Mouse (Mus musculus) ZHBTc4 (cell line): ENCODE measurements around the gene 2210017I01Rik.

Experiments
- DNase-seq: peaks from one replicate; pipeline ENCODE4 v3.0.0-alpha.2; 2011; ENCODE audit warnings: low read depth, low spot score

2210017I01Rik gene

DNA sequence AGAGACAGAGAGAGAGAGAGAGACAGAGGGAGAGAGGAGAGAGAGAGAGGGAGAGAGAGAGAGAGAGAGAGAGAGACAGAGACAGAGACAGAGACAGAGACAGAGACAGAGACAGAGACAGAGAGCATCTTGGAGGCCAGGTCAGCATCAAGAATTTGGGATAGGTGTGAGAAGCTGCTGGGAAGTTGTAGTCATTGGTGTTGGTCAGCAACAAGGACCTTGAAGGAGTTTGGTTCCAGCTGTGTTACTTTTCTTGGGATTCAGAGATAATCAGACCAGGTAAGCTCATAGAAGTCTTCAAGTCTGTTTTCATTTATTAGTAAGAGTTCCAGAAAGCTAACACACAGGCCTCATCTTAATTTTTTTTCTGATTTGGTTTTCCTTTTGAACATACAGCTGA is at the start of gene 2210017I01Rik:
2210017I01Rik (minus strand) TSS at position 101 of the 400 bp plus-strand sequence.
- DNase-seq: no peak

GRCm38 (mm10) chr3:92656826-92657225 is 49.5 kb upstream of the 2210017I01Rik start, which contains the start of gene Lce1b:
Gene Lce1b (minus strand): TSS chr3:92656926.
- DNase-seq: no peak

DNA sequence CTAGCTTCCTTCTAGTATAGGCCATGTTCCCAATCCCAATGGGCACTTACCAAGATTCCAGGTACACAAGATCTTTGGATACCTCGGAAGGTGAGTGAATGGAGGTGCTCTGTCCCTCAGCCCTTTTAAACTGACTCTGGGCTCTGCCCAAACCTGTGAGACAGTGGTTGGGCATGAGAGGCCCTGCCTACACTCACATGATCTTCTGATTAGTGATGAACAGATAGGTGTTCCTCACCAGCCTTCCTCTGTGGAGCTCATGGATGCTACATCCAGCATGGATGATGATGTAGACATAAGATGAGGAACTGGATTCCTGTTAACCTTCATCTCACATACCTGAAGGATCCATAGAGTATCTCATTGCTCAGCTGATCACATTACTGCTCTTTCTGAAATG is 40.9 kb upstream of the 2210017I01Rik start, which contains the start of gene Lce1a1:
Lce1a1 (minus strand) TSS at position 101 of the 400 bp plus-strand sequence.
- DNase-seq: no peak

- DNase-seq: no peak
These were observed 32.6 kb upstream of the 2210017I01Rik start for GRCm38 (mm10) chr3:92639854-92640253.

GRCm38 (mm10) chr3:92638653-92638991 is 31.3 kb upstream of the 2210017I01Rik start:
- DNase-seq: no peak

DNA sequence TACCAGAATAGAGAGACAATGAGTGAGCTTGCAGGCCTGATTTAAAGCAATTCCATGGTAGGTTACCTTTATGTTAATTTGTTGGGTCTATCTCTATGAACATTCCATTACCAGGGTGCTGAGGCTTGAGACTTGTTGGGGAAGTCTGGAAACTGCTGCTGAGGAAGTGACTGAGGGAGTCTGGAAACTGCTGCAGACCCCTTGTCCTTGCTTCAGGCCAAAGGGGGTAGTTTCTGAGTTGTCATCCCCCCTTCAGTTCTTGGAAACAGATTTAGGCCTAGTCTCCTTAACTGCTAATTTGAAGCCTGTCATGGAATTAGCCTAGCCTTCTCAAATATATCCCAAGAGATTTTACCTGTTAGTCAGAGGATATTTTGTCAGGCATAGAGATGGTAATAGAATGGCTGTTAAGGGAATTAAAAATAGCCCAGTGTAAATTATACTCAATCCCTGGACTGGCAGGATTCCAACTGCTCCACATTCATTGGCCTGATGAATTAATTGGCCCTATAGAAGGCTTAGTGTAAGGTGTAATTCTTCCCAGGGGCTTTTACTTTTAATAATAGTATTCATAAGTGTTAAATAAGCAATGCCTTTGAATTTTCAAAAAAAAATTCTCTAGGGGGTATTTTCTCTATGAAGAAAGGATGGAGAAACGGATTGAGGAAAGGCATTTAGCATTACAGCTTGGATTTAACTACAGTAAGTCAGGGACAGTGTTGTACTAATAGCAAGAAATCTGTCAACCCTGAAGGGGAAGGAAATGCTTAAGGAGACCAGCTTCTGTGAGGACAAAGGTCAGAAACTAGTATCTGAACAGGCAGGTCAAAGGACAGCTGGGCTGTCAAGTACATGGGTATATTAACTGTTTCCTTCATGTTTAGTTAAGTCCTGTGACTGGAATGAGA is 30.7 kb upstream of the 2210017I01Rik start:
- no peak for DNase-seq

DNA sequence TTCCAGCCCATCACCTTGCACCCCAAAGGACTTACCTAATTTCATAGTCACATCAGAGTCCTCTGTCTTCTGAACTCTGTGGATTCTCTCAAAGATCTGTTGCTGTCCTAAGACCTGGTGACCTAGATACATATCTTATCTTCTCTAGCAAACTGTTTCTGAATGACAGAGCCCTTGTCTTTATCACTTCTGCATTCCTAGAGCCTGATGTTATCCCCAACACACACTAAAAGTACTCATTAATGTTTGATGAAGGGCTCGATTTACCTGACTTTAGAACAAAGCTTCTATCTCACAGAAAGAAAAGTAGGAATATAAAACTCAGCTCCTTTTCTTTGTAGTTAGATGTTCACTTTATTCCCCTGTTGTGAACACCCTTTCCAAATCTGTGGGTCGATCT is 14.3 kb upstream of the 2210017I01Rik start, which contains the start of gene Lce6a:
Lce6a (minus strand) TSS at position 101 of the 400 bp plus-strand sequence.
- DNase-seq: no peak

GRCm38 (mm10) chr3:92609804-92610203 is 2.5 kb upstream of the 2210017I01Rik start:
- DNase-seq: no peak

DNA sequence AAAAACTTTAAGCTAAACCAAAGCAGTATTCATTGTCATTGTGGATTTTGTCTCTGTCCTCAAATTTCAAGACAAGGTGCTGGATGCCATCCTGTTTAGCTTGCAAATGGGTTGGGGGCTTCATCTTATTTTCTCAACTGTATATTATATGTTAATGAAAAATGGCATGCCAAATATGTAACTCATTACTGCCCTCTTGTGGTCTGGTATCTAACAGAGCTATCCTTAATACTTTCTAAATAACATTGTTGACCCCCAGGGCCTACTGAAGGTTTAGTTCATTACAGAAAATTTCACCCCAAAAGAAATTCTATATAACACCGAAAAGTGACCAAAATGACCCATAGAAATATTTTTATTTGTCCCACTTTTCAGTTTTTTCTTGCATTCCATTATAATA is 5.1 kb downstream of the 2210017I01Rik start:
- peak; percentile 24 for DNase-seq

- DNase-seq: peak; percentile 11
These were observed 6.8 kb downstream of the 2210017I01Rik start for GRCm38 (mm10) chr3:92600456-92600855.

DNA sequence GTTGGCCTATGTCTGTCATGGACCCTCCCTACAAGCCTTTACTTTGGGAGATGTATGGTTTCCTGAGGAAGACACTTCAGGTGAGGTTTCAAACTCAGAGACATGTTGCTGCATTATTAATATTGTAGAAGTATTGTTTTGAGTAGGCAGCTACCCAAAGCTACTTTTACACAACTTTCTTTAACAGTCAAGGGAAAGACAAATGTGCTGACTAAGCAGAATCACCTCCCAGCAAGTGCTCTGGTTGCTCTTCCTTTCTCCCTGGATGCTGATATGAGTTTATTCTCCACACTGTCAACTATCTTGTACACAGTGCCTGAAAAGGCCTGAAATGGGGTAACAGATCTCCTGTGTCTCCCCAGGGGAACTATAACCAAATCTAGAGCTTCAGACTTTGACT is 7.3 kb downstream of the 2210017I01Rik start:
- DNase-seq: no peak

GRCm38 (mm10) chr3:92598429-92598828 is 8.9 kb downstream of the 2210017I01Rik start:
- DNase-seq: no peak

DNA sequence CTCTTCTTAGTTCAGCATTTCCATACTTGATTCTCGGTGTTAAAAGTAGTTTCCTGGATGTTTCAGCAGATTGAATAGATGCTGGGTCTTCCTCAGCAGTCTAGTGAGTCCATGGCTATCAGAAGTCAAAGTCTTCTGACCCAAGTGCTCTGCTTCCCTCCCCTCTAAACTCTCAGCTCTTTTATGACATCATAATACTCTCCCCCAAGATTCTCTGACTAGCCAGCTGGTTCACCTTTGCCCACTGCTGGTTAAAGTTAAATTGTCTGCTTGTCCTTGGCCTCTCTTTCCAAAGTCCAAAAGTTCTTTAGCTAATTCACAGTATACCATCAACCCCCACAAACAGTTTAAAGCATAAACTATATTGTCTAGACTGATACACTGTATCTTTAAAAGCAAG is 18.4 kb downstream of the 2210017I01Rik start, which contains the start of gene Smcp:
Smcp (minus strand) TSS at position 140 of the 400 bp plus-strand sequence.
- DNase-seq: no peak

GRCm38 (mm10) chr3:92587190-92587589 is 20.1 kb downstream of the 2210017I01Rik start:
- DNase-seq: no peak

DNA sequence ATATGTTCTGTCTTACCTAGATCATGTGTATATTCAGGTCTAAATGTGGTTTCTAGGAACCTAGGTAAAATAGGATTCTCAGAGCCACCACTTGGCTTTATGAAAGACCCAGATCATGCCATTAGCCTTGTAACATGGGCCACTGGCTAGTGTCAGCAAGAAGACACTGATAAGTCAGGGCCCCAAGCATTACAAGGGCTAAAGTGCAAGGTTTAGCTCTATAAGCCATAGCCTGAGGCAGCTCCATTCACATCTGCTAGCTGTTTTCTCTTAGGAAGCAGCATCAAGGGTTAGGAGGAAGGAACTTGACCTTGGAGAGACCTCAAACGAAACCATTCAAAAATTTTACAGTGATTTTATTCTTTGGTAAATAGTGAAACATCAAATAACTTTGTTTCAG is 22.2 kb downstream of the 2210017I01Rik start:
- no peak for DNase-seq

DNA sequence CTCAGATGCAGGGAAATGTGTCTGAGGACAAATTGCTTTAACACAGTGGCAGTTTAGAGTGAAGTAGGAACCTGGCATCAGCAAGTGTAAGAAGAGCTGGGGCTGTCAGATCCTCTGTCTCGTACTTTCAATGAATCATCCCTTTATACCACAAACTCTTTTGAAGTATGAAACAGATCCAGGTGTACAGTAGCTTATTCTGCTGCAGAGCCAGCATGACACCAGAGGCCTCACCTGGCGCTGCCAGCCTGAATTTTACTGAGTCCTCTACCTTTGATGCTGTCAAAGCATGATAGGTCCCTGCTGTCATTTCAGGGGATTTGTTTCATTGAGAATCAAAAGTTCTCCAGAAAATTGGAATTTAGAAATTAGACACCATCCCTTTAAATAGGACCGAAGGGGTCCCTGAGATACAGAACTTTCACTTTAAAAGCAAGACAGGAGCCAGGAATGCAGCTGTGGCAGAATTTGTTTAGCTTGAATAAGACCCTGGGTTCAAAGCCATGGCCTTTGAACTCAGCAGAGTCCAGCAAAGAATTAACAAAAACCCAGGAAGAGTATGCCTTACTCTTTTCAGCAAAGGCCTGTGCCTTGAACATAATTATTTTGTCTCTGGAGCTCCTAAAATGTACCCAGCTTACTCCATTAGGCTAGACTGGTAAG is 24.0 kb downstream of the 2210017I01Rik start:
- DNase-seq: no peak

- DNase-seq: no peak
These were observed 27.8 kb downstream of the 2210017I01Rik start for GRCm38 (mm10) chr3:92579508-92579907.

DNA sequence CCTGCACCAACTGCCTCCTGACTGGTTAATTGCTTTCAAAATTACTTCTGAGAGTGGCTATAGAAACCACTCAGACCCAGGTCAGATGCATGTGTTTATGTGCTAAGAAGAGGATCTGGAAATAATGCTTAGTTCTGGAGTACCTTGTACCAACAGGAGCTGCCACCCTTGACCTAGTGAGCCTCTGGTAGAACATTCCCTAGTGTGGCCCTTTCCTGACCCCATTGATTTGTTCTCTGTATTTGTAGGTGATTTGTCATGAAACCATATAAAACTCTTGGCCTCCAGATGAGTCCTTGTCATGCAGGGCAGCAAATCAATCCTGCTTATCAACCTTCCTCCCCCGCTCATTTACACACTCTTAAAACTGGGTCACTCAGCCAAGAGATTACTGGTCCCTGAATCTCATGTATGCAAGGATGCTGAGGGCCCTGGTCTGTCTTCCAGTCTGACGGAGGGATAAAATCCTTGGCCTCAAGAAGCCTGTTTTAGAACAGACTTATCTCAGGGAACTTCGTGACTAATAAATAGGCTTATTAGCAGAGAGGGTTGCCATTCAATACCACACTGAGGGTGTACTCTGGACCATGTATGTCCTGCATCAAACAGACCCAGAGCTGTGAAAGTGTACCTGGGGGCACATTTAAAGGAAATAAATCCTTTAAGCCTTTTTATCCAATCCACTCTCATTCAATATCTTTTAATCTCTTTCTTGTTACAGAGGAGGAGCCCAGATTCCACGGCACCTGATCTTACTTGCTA is 28.5 kb downstream of the 2210017I01Rik start:
- DNase-seq: no peak

DNA sequence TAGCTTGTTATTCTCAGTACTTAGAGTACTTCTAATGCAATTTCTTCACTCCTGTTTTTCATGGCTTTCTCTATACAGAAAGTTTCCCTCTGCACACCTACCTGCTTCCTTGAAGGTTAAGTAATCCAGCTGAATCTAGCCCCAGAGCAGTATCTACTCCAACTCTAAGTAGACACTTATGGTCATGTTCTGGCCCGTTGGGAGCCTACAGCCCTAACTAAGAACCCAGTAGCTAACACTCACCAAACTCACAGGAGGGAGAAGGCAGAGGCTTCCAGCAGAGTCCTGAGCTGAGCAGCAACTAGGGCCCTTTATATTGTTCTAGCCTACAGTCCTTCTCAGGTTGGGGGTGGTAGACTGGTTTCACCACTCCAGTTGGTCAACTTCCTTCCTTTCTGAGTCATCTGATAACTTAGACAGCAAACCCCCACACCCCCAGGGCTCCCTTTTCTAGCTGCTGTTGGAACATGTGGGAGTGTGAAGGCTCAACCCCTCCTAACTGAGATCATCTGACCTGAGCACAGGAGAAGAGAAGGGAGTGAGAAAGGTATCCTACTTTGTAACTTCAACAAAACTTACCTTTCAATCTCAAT is 33.7 kb downstream of the 2210017I01Rik start, which contains the start of gene Ivl:
Ivl (minus strand) TSS at position 287 of the 593 bp plus-strand sequence.
- no peak for DNase-seq

DNA sequence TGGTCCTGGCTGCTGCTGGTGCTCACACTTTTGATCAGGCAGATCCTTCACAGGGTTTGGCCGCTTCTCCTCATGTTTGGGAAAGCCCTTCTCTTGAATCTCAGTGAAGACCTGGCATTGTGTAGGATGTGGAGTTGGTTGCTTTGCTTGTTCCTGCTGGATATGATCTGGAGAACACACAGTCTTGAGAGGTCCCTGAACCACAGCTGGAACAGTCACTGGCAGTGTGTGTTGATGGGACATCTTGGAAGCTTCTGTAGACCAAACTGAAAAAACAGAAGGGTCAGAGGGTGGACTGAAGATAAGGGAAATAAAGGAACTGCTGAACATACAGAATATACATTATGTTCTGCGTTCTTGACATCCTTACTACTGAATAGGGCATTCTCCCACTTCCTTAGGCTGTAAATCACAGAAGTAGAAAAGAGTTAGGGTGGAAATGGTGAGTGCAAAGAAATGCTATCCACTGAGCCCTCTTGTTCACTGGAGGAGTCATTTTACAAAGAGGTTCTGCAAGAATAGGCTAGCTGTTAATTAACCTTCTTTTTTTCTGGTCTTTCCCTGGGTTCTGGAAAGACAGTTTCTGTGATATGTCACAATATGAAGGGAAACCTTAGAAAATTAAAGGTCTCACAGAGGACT is 34.7 kb downstream of the 2210017I01Rik start:
- DNase-seq: no peak

DNA sequence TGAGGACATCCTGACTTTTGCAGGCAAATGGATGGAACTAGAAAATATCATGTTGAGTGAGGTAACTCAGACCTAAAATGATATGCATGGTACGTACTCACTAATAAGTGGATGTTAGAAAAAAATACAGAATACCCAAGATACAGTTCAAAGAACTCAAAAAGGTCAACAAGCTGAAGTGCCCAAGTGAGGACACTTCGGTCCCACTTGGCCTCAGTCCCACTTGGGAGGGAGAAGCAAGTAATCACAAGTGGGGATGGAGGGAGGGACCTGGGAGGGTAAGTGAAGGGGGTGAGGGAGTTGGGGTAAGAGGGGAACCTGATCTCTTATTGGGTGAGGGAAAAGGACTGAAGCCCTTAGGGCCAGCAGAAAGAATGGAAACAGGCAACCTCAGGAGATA is 38.5 kb downstream of the 2210017I01Rik start:
- DNase-seq: no peak
